Mouse (Mus musculus) embryo, embryonic 9.5 days (tissue): Measurements from ENCODE around the gene Bcap31.
"Not testable (repeated sequence)": the region's sequence is repeated elsewhere in the genome, so short reads cannot be mapped to it uniquely, and the experiment has no call there.

Source experiments
- DNase-seq: peaks from one replicate; pipeline ENCODE4 v3.0.0-alpha.2; 2017; ENCODE audit errors: extremely low spot score

Gene Bcap31

GRCm38 (mm10) chrX:73716109-73716661 is at the start of gene Bcap31, which contains the start of gene Abcd1:
Gene Bcap31 (minus strand): TSS chrX:73716175.
Gene Abcd1 (plus strand): TSS chrX:73716597.
- peak; percentile 93 for DNase-seq

DNA sequence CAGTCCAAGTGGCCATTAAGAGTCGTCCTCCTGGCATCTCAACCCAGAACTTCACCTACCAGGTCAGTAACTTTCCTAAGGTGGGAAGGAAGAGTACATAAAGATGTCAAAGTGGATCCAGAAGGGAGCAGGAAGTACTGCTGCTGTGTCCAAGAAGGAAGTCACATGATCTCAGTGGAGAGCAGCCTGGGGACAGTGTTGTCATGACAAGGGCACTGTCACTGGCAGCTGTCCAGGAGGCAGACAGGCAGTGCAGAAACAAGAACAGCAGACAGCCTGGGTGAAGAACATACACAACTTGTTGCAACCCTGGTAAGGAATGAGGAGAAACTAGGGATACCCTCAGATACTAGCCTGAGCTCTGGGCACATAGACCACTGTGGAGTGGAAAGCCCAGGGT is 49.3 kb upstream of the Bcap31 start:
- DNase-seq = no peak

- no peak for DNase-seq
These were observed 42.8 kb upstream of the Bcap31 start for GRCm38 (mm10) chrX:73758611-73759290.

- no peak for DNase-seq
These were observed 40.6 kb upstream of the Bcap31 start, which contains the start of gene Plxnb3 for GRCm38 (mm10) chrX:73756334-73757140. Gene Plxnb3 (plus strand): TSS chrX:73757090.

DNA sequence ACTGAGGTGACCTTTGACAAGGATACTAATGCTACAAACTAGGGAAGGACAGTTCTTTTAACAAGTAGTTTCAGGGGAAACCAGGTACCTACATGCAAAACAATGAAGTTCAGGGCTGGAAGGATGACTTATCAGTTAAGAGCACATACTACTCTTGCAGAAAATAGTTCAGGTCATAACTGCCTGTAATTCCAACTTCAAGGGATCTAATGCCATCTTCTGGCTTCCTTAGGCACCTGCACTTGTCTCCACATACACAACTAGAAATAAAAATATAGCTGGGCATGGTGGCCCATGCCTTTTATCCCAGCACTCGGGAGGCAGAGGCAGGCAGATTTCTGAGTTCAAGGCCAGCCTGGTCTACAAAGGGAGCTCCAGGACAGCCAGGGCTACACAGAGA is 33.0 kb upstream of the Bcap31 start:
- no peak for DNase-seq

GRCm38 (mm10) chrX:73744774-73745481 is 29.0 kb upstream of the Bcap31 start:
- no peak for DNase-seq

GRCm38 (mm10) chrX:73739841-73740240 is 23.9 kb upstream of the Bcap31 start:
- not testable (repeated sequence) for DNase-seq

DNA sequence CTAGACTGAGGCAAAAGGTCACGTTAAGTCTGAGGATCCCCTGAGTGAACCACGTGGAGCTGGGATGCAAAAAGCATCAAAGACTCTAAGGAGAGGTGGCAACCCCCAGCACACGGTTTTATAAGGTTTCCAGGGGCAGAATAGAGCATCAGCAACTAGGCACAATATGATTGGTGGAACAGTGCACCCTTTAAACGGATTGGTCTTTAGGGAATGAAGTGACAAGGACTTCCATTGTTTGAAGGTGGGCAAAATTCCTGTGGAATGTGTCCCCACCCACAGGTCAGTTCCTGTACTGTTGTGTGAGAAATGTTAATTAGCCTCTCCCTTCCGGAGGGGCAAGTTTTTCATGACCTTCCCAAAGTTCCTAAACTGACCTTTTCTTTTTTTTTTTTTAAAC is 23.2 kb upstream of the Bcap31 start:
- no peak for DNase-seq

GRCm38 (mm10) chrX:73738155-73738554 is 22.2 kb upstream of the Bcap31 start:
- DNase-seq = no peak

DNA sequence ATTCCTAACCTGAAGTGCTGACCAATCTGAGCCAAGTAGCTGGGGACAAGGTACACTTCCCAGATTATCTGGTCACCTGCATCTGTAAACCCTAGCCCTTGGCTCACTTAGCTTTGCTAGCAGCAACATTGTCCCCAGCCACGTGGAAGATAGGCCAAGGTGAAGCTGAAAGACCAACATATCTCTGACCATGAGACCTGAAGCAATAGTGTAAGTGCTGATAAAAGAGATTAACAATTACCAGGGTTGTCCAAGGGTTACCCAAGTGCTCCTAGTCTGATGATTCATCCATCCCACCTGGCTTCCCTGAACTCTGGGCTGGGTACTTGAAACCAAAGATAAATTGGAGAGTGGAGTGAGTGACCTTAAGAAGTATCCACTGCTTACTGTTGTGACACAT is 14.9 kb upstream of the Bcap31 start:
- no peak for DNase-seq

GRCm38 (mm10) chrX:73718686-73719362 is 2.8 kb upstream of the Bcap31 start:
- no peak for DNase-seq

GRCm38 (mm10) chrX:73718271-73718670 is 2.3 kb upstream of the Bcap31 start:
- DNase-seq = no peak

- DNase-seq = no peak
These were observed 1.7 kb upstream of the Bcap31 start for GRCm38 (mm10) chrX:73717667-73718066.

- DNase-seq = no peak
These were observed 952 bp upstream of the Bcap31 start for GRCm38 (mm10) chrX:73716709-73717545.

DNA sequence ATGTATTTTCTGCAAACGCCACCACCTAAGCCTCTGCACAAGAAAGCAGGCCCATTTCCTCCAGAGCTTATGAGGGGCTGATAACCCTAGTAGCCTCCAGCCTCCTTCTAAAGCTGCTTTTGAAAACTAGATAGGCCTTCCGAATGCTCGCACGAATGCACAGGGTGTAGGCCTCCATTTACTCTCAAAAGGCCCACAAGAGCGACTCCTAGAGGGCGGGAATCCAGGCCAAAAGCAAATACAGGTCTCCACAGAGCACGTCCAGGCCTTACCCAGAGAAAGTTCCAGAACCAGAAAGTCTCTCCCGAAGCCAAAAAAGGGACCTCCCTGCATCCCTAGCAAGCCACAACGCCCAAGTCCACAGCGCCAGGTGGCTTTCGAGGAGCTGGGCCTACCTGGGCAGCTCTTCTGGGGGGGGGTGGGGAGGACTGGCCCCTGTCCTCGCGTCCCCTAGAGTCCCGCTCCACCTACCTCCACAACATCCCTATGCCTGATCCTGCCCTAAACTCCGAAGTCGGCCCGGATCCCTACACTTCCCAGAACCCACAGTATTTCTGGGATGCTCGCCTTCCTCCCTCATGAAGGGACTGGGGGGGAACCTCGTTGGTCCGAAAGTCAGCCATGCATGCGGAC is 383 bp downstream of the Bcap31 start:
- peak; percentile 27 for DNase-seq

- DNase-seq = no peak
These were observed 15.5 kb downstream of the Bcap31 start for GRCm38 (mm10) chrX:73700472-73700871.

- DNase-seq = peak; percentile 10
These were observed 24.9 kb downstream of the Bcap31 start for GRCm38 (mm10) chrX:73690917-73691629.

GRCm38 (mm10) chrX:73685629-73686028 is 30.3 kb downstream of the Bcap31 start:
- DNase-seq = no peak

DNA sequence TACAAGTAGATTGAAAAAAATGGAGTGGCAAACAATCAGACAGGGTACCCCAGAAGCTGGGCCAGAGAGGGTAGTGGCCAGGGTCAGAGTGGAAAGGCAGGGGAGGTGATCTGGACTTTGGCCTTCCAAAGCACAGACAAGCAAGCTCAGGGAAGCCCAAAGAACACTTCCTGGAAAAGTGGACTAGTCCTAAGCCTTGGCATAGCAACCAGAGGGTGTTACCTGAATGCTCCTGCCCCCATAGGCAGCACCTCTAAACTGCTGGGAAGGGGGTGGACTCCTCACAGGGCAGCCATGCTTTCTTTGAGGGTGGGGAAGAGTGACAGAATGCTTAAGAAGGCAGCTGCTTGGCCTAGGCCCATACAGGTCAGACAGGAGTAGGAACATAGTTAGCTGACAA is 31.0 kb downstream of the Bcap31 start:
- no peak for DNase-seq
